Mouse (Mus musculus) spleen, adult 12 weeks (tissue): ENCODE data around the gene Cenpp.

Source experiments
- DNase-seq: peaks from one replicate; pipeline ENCODE4 v3.0.0; 2022; ENCODE audit warnings: low spot score

Gene Cenpp

GRCm38 (mm10) chr13:49652481-49653179, at the start of gene Cenpp, which contains the start of gene Nol8:
Gene Cenpp, minus strand, starts transcription at chr13:49652785.
Gene Nol8, plus strand, starts transcription at chr13:49653078.
- peak; percentile 99 for DNase-seq

DNA sequence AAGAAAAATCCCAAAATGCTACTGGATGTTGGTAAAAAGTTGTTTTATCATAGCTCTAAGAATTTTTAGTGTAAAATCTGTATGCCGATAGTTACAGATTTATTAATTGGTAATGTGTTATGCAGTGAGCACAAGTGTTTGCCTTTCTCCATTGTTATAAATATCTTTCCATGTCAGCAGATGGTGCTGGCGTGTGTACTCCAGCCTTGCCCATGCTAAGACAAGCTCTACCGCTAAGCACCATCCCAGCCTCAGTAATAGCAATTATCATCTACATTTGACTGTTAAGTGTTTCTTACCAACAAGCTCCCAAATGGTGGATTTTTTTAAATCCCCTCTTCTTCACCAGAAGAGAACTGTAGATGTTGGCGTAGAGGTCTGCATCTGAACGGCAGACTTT, 38.5 kb upstream of the Cenpp start:
- no peak for DNase-seq

DNA sequence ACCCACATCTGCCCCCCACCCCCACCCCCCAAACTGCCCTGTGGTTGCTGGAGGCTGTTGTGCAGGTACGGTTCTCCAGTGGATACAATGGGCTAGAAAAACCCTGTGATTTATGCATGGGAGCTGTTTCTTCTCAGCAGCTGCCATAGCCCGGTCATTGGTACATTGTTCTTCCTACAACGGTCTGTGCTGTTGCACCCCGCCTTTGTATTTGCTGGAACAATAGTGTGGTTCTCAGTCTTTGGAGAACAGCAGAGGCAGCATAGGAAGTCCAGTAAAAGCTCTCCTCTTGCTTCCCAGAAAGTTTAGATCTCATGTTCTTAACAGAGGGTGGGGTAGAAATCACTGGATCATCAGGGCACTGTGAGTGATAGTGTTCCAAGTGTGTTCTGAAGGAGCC, 31.7 kb upstream of the Cenpp start:
- no peak for DNase-seq

GRCm38 (mm10) chr13:49682233-49682846, 29.8 kb upstream of the Cenpp start:
- DNase-seq = no peak

- peak; percentile 98 for DNase-seq
Observed at GRCm38 (mm10) chr13:49681351-49682232, 29.0 kb upstream of the Cenpp start, which contains the start of gene Iars. Gene Iars, plus strand, starts transcription at chr13:49682100.

GRCm38 (mm10) chr13:49677793-49678192, 25.2 kb upstream of the Cenpp start:
- DNase-seq = no peak

GRCm38 (mm10) chr13:49653180-49653541, 576 bp upstream of the Cenpp start:
- DNase-seq = no peak

GRCm38 (mm10) chr13:49651781-49652351, 719 bp downstream of the Cenpp start:
- no peak for DNase-seq

DNA sequence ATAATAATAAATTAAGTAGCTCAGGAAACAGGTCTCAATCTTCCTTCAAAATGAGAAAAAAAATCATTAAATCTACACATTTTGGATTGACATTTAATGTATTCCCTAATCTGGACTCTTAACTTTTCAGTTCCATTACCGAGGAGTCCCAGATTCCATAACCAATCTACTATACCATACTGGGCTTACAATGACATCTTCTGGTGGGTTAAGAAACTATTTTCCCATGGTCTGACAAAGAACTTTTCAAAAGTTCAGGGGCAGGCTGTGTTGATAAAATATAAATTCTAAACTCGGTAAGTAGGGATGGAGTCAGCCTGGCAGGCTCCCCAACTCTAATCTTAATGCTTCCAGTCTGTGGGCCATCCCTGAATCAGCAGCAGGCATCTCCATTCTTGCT, 1.4 kb downstream of the Cenpp start:
- no peak for DNase-seq

- DNase-seq = no peak
Observed at GRCm38 (mm10) chr13:49646019-49646418, 6.6 kb downstream of the Cenpp start.

DNA sequence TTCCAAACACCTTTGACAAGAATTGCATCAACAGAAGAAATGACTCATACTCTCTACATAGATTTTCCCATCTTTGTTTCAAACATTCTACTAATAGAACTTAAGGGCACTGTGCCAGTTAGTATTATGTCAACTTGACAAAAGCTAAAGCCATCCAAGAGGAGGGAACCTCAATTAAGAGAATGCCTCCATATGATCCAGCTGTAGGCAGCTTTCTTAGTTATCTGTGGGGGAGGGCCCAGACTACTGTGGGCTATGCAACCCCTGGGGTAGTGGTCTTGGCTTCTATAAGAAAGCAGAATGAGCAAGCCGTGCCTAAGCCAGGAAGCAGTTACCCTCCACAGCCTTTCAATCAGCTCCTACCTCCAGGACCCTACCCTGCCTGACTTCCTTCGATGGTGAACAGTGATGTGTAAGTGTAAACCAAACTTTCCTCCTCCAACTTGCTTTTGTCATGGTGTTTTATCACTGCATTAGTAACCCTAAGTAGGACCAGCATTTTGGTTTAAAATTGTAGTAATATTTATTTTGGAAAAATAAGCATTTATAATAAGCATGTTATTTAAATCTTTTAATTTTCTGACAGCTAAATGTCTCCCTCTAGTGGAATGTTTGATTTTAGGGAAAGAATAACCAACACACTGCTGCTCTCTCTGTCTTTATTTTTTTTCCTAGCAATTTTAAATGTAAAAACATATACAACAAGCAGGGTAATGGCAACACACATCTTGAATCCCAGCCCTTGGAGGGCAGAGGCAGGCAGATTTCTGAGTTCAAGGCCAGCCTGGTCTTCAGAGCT, 7.7 kb downstream of the Cenpp start:
- no peak for DNase-seq

DNA sequence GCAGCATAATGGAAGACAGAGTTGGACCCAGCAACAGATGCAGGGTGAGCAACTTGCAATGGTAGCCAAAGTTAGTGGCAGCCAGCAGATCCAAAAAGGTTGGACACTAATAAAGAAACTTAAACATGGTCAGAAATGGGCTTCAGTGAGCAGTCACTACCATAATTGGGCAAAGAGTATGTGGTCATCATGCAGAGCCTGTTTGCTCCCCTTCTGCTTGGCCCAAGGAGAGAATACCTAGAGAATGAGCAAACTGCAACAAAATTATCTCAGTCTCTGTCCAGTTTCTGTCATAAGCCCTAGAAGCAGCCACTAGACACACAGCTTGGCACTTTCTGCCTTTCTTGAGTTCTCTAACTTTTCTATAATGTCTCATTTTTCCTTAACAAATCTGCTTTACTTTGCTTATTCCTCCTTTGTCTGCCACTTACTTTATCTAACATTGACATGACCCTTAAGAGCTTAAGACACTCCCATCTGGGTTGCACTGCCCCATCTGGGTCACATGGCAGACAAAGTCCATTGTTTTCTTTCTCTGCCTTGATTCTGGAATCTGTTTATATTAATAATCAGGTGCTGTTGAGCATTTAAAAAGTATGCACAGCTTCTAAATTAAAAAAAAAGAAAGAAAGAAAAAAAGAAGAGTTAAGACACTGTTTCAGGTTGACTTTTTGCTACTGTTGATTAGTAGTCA, 8.8 kb downstream of the Cenpp start:
- DNase-seq = no peak

GRCm38 (mm10) chr13:49642650-49643049, 9.9 kb downstream of the Cenpp start:
- no peak for DNase-seq

DNA sequence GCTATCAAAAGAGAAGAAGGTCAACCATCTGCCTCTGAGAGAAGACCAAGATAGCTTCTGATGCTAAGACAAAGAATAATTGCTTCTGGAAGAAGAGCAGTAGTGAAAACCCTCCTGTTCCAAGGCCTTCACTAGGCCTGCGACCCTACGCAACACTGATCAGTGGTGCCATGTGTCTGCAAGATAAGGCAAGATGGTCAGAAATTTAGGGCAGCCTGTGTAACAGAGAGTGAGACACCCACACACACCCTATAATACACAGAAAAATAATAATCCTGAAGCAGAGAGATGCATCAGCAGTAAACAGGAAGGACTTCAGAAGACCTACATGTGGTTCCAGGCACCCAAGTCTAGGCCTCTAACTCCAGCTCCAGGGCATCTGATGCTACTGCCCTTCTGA, 12.6 kb downstream of the Cenpp start:
- DNase-seq = no peak

- no peak for DNase-seq
Observed at GRCm38 (mm10) chr13:49629076-49629475, 23.5 kb downstream of the Cenpp start.

- no peak for DNase-seq
Observed at GRCm38 (mm10) chr13:49628167-49628566, 24.4 kb downstream of the Cenpp start.

DNA sequence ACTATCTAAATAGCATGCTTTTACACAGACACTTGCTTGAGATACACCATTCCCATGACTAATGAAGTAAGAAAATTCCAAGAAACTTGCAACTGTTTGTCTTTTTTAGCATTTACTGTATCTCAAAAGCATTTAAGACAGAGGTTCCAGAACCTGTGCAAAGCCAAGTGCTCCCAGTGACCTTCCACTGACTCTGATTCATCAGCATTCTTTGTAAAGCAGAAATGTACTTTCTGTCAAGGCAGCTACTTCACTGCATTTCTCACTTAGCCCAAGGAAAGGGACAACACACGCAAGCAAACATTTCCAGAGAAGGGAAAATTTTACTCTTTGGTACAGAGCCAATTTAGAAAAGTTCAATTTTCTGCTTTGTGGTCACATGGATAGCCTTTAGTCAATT, 29.4 kb downstream of the Cenpp start:
- no peak for DNase-seq

- no peak for DNase-seq
Observed at GRCm38 (mm10) chr13:49618365-49618764, 34.2 kb downstream of the Cenpp start.

DNA sequence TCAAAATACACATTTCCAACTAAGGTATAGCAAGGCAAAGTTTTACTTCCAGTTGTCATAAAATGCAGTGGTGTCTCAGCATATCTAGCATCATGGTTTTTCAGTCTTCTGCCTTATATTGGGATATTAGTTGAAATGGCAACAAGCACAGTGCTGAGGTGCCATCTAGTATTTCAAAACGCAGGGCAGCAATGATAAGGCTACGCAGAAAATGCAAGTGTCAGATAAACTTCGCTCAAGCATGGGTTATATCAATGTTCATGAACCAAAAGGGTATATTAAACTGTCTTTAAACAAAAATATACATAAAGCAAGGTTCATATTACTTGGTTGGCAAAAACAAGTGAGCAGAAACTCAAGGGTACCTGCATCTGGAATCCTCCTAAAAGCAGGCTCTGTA, 35.6 kb downstream of the Cenpp start:
- DNase-seq = no peak

DNA sequence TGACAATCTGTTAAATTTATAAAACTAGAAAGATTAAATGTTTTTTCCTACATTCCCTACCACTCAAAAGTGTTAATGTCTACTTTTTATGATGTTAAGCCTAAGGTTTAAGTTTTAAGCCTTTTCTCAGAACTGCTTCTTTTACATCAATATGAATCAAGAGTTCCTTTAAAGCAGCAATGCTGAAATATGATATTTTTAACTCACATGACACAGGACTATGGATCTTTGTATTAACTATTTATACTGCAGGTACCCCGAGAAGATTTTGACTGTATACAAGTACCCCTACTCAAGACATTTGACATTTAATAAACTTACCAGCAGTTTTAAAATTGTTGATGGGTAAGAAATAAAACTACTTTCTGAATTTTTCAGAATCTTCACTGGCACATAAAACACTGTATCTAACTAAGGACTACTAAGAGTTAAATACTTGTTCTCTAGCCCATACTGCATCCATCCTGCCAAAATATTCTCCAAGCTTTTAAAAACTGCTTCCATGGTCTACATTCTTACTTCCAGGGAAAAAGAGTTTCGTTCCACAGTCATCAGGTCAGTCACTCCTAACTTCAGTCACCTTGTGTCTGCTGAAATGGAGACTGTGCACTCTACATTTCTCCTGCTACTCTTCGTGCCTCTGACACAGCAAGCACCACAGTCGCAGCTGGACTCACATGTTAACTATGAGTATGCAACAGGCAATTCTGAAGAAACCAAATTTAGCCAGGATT, 43.8 kb downstream of the Cenpp start:
- no peak for DNase-seq
